Mouse (Mus musculus) midbrain, embryonic 12.5 days (tissue): Measurements from ENCODE around the gene Wdr62. TPM values are rescaled to one million over a fixed set of nuclear protein-coding genes. Genes with fewer than 3 reads are reported as not detected.
"Not testable (repeated sequence)": the region's sequence is repeated elsewhere in the genome, so short reads cannot be mapped to it uniquely, and the experiment has no call there.

ENCODE experiments used
- ATAC-seq: fragments of 200-750 bp; cut with Nextera tagmentation; 2 replicates; pipeline ENCODE4 v1.8.0; 2017; ENCODE audit warnings: low read depth, moderate TSS enrichment, moderate library complexity; ENCODE audit not compliant: low FRiP score
- H3K27ac ChIP-seq: fragments of 300-500 bp; sonication (generic); replicated peaks from 2 replicates; pipeline ENCODE4 v1.5.1; 2016; ENCODE audit warnings: mild to moderate bottlenecking
- H3K27me3 ChIP-seq: fragments of 300-500 bp; sonication (generic); 2 replicates; pipeline ENCODE4 v1.6.1; 2016; ENCODE audit warnings: mild to moderate bottlenecking
- H3K36me3 ChIP-seq: fragments of 300-500 bp; sonication (generic); 2 replicates; pipeline ENCODE4 v1.6.1; 2016
- H3K4me1 ChIP-seq: fragments of 300-500 bp; sonication (generic); 2 replicates; pipeline ENCODE4 v1.6.1; 2016
- H3K4me2 ChIP-seq: fragments of 300-500 bp; sonication (generic); replicated peaks from 2 replicates; pipeline ENCODE4 v1.6.1; 2016; ENCODE audit warnings: mild to moderate bottlenecking, moderate library complexity
- H3K4me3 ChIP-seq: fragments of 300-500 bp; sonication (generic); 2 replicates; pipeline ENCODE4 v1.5.1; 2016; ENCODE audit warnings: mild to moderate bottlenecking
- H3K9ac ChIP-seq: fragments of 300-500 bp; sonication (generic); replicated peaks from 2 replicates; pipeline ENCODE4 v1.6.1; 2016; ENCODE audit warnings: mild to moderate bottlenecking, moderate library complexity
- H3K9me3 ChIP-seq: fragments of 300-500 bp; sonication (generic); 2 replicates; pipeline ENCODE4 v1.6.1; 2016; ENCODE audit warnings: mild to moderate bottlenecking
- WGBS: fragments of 180-500 bp; shearing (Covaris S2); methylation state at CpG from one replicate; pipeline ENCODE4 v1.1.7; 2016; 5-methylcytosine and 5-hydroxymethylcytosine counted together
- polyA plus RNA-seq: library from polyadenylated mRNA; unstranded; fragments of >200 nt; fragmentation: Nextera tagmentation; extraction: Ambion mirVana; gene quantifications from 2 replicates; pipeline ENCODE4 v1.2.1, GENCODE M21; 2016

The Wdr62 gene
- polyA plus RNA-seq, 1 experiment from 2014 or later = 11.3 TPM

DNA sequence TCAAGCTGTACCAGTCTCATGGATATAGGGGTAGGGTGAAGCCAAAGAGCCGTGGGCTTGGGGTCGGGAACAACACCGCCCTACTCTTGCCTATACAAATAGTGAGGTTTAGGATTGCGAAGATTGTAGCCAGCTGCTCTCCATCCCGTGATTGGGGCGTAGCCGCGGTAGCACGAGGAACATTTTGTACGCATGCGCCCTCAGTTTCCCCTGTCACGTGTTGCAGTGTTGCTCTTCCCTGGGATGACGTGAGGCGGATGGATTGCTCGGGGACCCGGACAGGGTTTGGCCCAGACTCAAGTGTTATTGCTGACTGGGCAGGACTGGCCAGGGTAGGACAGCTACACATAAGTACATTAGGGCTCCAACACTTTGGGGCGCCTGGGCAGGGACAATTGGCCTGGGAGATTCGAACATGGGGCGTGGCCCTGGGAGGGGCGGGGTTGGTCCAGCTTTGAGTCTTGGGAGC is 485 bp upstream of the Wdr62 start:
- Histone ChIP-seq H3K9ac (peak overlapping the region; percentile 58), H3K27me3 (no peaks in the 10 kb centered on the region), H3K9me3 (no peaks in the 10 kb centered on the region), H3K4me3 (peak overlapping the region; percentile 65), H3K4me2 (peak overlapping the region; percentile 84), H3K36me3 (no peaks in the 10 kb centered on the region), H3K4me1 (peaks cover 13% of the 10 kb centered on the region), H3K27ac (peak overlapping the region; percentile 97)
- under 1% methylated on average over 20 of the region's 20 CpGs for WGBS
- peak; percentile 82 for ATAC-seq

DNA sequence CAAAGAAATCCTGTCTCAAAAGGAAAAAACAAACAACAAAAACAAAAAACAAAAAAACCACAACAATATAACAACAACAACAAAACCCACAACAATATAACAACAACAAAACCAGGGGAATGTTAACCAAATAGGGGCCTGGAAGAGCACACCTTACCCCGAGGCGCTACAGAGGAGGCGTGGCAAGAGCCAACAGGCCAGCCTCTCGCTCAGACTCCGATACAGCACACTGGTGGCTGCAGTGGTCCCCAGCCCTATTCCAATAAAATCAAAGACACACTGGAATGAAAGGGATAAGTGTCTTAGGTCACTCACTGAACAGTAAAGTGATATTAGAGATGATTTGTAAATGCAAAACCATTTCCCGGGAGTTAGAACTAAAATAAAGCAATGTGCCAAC is 683 bp downstream of the Wdr62 start:
- H3K4me2 ChIP-seq = peak overlapping the region; percentile 84
- ATAC-seq = peak; percentile 16; the same call in 1 of the 2 replicates
- H3K9ac ChIP-seq = peak overlapping the region; percentile 55
- peak overlapping the region; percentile 65 for H3K4me3 ChIP-seq
- no peaks in the 10 kb centered on the region for H3K36me3 ChIP-seq
- no peaks in the 10 kb centered on the region for H3K9me3 ChIP-seq
- peak overlapping the region; percentile 97; the same call in 1 of the 2 replicates for H3K27ac ChIP-seq
- no peaks in the 10 kb centered on the region for H3K27me3 ChIP-seq
- peaks cover 13% of the 10 kb centered on the region for H3K4me1 ChIP-seq
- 0% methylated on average over 6 of the region's 6 CpGs for WGBS

DNA sequence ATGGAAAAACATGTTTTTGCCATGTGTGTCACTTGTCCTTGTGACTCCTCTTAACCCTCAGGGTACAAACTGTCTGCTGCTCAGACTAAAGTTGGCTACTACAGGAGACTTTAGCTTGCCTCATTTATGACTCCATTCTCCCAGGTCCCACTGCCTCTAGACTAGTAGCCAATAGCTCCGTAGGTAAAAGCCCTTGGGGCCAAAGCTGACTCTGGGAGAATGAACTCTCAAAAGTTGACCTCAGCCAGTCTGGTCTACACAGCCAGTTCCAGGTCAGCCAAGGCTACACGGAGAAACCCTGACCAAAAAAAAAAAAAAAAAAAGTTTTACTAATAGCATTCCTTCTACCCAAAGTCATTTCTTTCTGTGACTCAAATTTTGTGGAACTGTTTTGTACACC is 1.3 kb downstream of the Wdr62 start:
- Histone ChIP-seq H3K9me3 (no peaks in the 10 kb centered on the region), H3K36me3 (no peaks in the 10 kb centered on the region), H3K9ac (peak overlapping the region; percentile 55; the same call in 1 of the 2 replicates), H3K27me3 (no peaks in the 10 kb centered on the region), H3K27ac (no peak overlapping the region), H3K4me3 (peak overlapping the region; percentile 65; the same call in 1 of the 2 replicates), H3K4me1 (peaks cover 13% of the 10 kb centered on the region), H3K4me2 (peak overlapping the region; percentile 84)
- ATAC-seq = no peak
- 67% methylated on average over 2 of the region's 2 CpGs for WGBS

DNA sequence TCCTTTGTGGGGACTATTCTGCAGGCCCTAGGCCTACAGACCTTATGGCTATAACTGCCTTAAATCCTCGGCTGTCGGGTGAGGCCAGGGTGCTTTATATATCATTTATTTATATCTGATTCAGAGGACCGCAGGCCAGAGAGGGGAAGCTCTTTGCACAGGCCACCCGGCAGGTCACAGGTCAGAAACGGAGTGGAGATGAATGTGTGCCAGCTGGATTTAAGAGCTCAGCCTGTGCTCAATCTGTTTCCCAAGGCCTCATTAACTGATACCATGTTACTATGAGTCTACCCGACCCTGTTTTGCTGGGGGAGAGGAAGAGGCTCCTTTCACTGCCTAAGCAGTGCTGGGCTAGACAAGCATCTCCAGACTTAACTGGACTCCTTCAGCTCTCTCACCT is 5.8 kb downstream of the Wdr62 start:
- Histone ChIP-seq H3K4me3 (no peak overlapping the region), H3K4me2 (no peak overlapping the region), H3K27ac (no peak overlapping the region), H3K9ac (no peak overlapping the region), H3K9me3 (no peaks in the 10 kb centered on the region), H3K4me1 (peaks cover 4% of the 10 kb centered on the region), H3K27me3 (no peaks in the 10 kb centered on the region), H3K36me3 (peaks cover 15% of the 10 kb centered on the region; the same call in 1 of the 2 replicates)
- 88% methylated on average over 6 of the region's 6 CpGs for WGBS
- no peak for ATAC-seq

DNA sequence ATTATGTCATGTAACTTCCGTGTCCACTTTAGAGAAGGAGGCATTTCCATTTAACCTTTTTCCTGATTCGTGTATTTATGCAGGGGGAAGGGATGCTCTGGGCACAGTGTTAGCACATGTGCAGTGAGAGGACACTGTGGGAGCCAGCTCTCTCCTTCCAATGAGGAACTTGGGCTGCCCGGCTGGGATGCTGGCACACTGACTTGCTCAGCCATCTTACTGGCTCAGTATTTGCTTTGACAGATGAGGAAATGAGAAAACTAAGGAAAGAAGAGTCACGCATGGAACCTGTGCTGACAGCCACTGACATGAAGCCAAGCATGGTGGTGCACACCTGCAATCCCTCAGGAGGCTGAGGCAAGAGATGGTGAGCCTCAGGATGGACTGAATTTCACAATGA is 10.6 kb downstream of the Wdr62 start:
- no peaks in the 10 kb centered on the region for H3K4me1 ChIP-seq
- no peak overlapping the region for H3K27ac ChIP-seq
- H3K9me3 ChIP-seq = no peaks in the 10 kb centered on the region
- ATAC-seq = no peak
- WGBS = 88% methylated on average over 4 of the region's 4 CpGs
- no peak overlapping the region for H3K4me3 ChIP-seq
- no peaks in the 10 kb centered on the region for H3K27me3 ChIP-seq
- no peak overlapping the region for H3K4me2 ChIP-seq
- H3K9ac ChIP-seq = no peak overlapping the region
- peaks cover 26% of the 10 kb centered on the region for H3K36me3 ChIP-seq

DNA sequence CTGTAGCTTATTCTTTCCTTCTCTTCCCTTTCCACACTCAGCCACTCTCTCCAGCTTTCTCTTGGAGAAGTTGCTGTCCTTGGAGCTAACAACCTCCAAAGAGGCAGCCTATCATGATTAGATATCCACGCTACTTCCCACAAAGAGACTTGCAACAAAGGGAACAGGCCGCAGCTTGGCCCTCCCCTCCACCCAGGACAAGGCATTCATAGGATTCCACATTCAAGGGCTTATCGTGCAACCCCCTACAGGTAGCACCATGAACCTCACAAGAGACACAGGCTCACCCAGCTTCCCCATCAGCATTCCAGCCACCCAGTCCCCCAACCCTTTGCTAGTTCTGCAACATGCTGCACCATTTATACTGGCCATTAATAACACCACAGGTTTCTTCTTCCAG is 13.4 kb downstream of the Wdr62 start:
- Histone ChIP-seq H3K4me3 (no peak overlapping the region), H3K36me3 (peaks cover 30% of the 10 kb centered on the region), H3K4me1 (no peaks in the 10 kb centered on the region), H3K9me3 (no peaks in the 10 kb centered on the region), H3K4me2 (no peak overlapping the region), H3K9ac (no peak overlapping the region), H3K27ac (no peak overlapping the region), H3K27me3 (no peaks in the 10 kb centered on the region)
- 84% methylated on average over 3 of the region's 3 CpGs for WGBS
- ATAC-seq = no peak

DNA sequence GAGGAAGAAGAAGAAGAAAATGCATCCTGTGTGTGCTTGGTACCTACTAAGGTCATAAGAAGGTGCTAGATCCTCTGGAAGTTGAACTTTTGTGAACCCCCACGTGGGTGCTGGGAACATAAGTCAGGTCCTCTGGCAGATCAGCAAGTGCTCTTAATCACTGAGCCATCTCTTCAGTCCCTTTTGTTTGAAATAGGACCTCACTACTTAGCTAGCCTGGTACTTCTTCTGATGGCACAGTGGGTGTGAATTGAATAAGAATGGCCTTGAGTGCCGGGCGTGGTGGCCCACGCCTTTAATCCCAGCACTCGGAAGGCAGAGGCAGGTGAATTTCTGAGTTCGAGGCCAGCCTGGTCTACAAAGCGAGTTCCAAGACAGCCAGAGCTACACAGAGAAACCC is 14.3 kb downstream of the Wdr62 start:
- H3K36me3 ChIP-seq = peaks cover 29% of the 10 kb centered on the region
- no peaks in the 10 kb centered on the region for H3K4me1 ChIP-seq
- no peaks in the 10 kb centered on the region for H3K27me3 ChIP-seq
- H3K27ac ChIP-seq = no peak overlapping the region
- WGBS = 92% methylated on average over 7 of the region's 7 CpGs
- ATAC-seq = no peak
- no peak overlapping the region for H3K4me3 ChIP-seq
- H3K9me3 ChIP-seq = no peaks in the 10 kb centered on the region
- H3K4me2 ChIP-seq = no peak overlapping the region
- no peak overlapping the region for H3K9ac ChIP-seq

DNA sequence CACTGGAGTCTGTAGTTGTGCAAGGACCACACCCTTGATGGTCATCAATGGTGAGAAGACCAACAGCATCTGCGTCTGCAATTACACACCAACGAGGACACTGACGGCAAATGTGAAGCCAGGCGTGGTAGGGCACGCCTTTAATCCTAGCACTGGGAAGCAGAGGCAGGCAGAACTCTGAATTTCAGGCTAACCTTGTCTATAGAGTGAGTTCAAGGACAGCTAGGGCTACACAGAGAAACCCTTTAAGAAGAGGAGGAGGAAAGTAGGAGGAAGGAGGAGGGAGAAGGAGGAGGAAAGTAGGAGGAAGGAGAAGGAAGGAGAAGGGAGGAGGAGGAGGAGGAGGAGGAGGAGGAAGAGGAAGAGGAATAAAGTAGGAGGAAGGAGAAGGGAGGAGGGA is 14.7 kb downstream of the Wdr62 start:
- 93% methylated on average over 5 of the region's 5 CpGs for WGBS
- Histone ChIP-seq H3K9me3 (no peaks in the 10 kb centered on the region), H3K9ac (no peak overlapping the region), H3K36me3 (peaks cover 31% of the 10 kb centered on the region), H3K27me3 (no peaks in the 10 kb centered on the region), H3K4me2 (no peak overlapping the region), H3K27ac (no peak overlapping the region), H3K4me1 (no peaks in the 10 kb centered on the region), H3K4me3 (no peak overlapping the region)
- ATAC-seq = no peak

DNA sequence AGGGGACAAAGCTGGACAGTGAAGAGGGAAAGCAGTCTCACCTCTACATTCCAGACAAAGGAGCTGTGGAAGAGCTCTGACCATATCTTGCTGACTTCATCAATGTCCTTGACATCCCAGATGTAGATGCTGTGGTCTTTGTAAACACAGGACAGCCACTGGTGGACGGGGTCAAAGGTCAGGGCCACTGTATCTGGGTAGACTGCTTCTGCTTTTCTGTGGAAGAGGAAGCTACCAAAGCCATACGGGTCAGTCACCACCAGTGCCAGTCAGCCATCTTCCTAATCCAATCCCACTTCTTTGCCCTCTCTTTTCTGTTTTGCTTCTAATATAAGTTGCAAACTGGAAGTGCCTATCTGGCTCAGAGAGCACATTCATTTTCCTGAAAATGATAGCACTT is 15.2 kb downstream of the Wdr62 start:
- no peak overlapping the region for H3K9ac ChIP-seq
- ATAC-seq = no peak
- H3K9me3 ChIP-seq = no peaks in the 10 kb centered on the region
- no peak overlapping the region for H3K4me2 ChIP-seq
- H3K4me1 ChIP-seq = no peaks in the 10 kb centered on the region
- no peaks in the 10 kb centered on the region for H3K27me3 ChIP-seq
- peaks cover 26% of the 10 kb centered on the region for H3K36me3 ChIP-seq
- no peak overlapping the region for H3K27ac ChIP-seq
- WGBS = 87% methylated on average over 2 of the region's 2 CpGs
- H3K4me3 ChIP-seq = no peak overlapping the region

DNA sequence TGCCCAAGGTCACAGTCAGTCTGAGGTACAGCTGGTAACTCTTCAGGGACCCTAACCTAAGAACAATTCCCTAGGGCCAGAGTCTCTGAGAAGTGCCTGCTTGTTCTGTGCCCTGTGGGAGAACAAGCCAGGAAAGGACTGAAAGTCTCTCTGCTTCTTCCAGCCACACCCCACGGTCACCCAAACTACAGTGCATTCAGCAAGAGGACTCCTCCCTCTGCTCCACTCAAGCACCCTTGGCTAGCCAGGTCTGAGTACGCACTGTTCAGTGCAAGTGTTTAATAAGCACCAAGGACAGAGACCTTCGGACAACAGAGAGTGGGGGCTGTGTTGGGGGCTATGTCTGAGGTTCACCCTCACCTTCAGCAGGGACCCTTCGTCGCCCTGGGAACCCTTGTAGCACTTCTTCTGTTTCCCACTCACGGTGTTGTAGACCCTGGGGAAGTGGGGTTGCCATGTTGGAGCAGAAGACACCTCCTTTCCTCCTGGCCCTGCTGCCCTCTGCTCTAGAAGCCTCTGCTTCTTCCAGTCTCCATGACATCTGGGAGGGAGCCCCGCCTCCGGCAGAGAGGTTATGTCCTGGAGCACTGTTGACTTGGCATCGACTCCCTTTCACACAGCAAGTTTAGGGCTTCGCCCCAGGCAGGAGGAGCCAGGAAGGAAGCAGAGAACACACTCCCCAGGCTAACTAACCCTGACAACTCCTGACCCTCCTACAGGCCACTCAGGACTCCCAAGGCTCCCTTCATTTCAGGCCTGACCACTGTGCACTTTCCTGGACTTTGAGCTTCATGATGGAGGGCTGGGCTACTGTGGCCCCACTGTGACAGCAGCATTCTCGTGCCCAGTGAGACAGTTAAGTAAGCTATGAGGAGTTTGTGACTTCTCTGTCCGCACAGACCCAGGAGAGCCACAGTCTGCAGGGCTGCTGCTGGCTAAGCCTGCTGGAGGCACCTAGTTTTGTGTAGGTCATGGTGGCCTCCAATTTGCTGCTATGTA is 28.0 kb downstream of the Wdr62 start:
- Histone ChIP-seq H3K4me2 (no peak overlapping the region), H3K27me3 (no peaks in the 10 kb centered on the region), H3K9ac (no peak overlapping the region), H3K4me3 (no peak overlapping the region), H3K36me3 (peaks cover 7% of the 10 kb centered on the region), H3K9me3 (no peaks in the 10 kb centered on the region), H3K27ac (no peak overlapping the region), H3K4me1 (no peaks in the 10 kb centered on the region)
- no peak for ATAC-seq
- 91% methylated on average over 12 of the region's 12 CpGs for WGBS

DNA sequence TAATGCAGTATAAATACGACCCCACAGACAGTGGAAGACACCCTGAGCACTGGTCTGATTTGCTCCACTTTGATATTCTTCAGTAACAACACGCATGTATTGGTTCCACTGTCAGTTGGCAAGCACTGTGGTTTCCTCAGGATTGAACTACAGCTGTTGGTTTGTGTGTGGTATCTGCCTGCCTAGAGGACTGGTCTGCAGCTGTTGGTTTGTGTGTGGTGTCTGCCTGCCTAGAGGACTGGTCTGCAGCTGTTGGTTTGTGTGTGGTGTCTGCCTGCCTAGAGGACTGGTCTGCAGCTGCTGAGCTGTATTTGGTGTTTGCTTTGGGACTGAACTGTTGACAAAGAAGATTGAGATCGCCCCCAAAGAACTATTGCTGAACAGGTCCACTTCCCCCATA is 42.8 kb downstream of the Wdr62 start:
- H3K4me2 ChIP-seq, H3K9me3 ChIP-seq, H3K4me1 ChIP-seq, H3K9ac ChIP-seq, H3K27ac ChIP-seq, H3K4me3 ChIP-seq, ATAC-seq, H3K27me3 ChIP-seq: not testable (repeated sequence)
- peaks cover 48% of the 10 kb centered on the region for H3K36me3 ChIP-seq
- WGBS = 89% methylated on average over 3 of the region's 3 CpGs

DNA sequence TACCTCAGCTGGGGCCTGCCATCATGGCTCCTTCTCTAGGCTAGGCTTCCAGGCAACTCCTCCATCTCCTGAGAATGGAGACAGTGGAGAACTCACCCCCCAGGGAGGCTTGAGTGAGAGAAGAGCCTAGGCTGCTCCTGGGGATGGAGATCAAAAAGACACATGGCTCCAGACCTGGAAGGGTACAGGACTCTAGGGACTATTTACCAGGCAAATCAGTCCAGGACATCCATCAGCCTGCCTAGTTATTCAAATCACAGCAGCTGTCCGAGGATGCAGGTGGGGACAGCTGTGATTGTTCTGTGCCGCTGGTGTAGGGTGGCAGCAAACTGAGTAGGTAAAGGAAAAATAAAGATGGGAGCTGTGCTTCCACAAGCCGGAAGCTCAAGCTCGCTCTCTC is 44.6 kb downstream of the Wdr62 start, which contains the start of gene Ovol3:
TSS of gene Ovol3 (minus strand) at position 101 of the 400 bp plus-strand sequence.
- Histone ChIP-seq H3K4me3 (no peak within 1 kb of the TSS), H3K27ac (no peak within 1 kb of the TSS), H3K9ac (no peak within 1 kb of the TSS), H3K36me3 (peaks cover 32% of the 10 kb centered on the region), H3K27me3 (no peaks in the 10 kb centered on the region), H3K9me3 (no peaks in the 10 kb centered on the region), H3K4me2 (no peak within 1 kb of the TSS), H3K4me1 (peaks cover 15% of the 10 kb centered on the region)
- WGBS = 90% methylated on average over 4 of the region's 4 CpGs
- no peak for ATAC-seq
